Mouse (Mus musculus): ENCODE results near the gene Gm4924. TPM values are rescaled to one million over a fixed set of nuclear protein-coding genes. Genes with fewer than 3 reads are reported as not detected.

The Gm4924 gene
- 5.2 and 7.7 TPM in 2 replicates for polyA plus RNA-seq (2012; rRNA removed)

DNA sequence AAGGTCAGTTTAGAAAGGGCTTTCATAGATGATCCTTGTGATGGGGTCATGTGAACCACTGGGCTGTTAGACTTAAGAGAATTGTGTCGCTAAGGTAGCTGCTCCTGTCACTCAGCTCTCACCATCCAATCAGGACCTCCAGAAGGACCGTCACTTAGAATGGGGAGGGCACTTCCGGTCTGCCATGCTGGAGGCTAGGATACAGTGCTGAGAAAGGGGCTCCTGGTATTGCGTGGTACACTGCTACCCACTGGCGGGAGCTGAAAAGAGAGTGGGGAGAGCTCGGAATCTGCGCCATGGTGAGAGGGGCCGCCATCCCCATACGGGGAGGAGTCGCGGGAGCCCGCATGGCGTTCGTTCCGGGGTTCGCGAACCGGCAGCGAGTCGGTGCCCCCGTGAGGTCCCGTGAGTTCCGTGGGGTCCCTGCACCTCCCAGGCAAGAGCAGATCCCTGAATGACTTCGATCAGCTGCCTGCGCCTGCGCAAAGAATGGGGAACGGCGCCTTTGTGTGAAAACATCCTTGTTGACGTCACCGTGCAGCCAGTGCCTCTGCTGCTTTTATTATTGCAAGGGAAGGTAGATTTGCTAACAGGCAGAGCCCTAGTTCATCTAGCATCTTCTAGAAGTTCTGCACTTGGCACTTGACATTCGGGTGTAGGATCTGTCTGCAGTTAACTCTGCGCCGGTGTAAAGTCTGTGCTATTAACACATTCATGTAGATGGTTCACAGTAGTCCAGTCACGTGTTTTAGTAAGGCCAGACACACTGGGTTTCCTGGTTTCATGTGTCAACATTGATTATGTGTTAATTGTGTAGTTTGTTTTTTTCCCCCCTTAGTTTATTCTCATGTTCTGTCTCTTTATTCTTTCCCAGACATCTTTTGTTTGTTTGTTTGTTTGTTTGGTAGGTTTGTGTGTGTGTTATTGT, at the start of gene Gm4924:
TSS of gene Gm4924 (plus strand) at position 173 of the 928 bp plus-strand sequence.
- TF ChIP-seq POLR2A (IDR thresholded peaks at IDR 0.05; ENCODE audit: extremely low read depth, insufficient read depth, low read length) (peak; percentile 83), CTCF (IDR thresholded peaks at IDR 0.05; ENCODE audit: extremely low read depth, insufficient read depth, low read length) (no peak)
- Histone ChIP-seq H3K27ac (ENCODE audit: insufficient read depth, low read length) (peak within 1 kb of the TSS; percentile 94), H3K4me1 (ENCODE audit: control insufficient read depth, insufficient read depth, low read length) (no peaks in the 10 kb centered on the region)

GRCm38 (mm10) chr10:82316482-82316881, 37.6 kb upstream of the Gm4924 start, which contains the start of gene 4932415D10Rik:
Gene 4932415D10Rik, minus strand, starts transcription at chr10:82316582.
- H3K27ac ChIP-seq (ENCODE audit: insufficient read depth, low read length) = no peak within 1 kb of the TSS
- TF ChIP-seq CTCF (IDR thresholded peaks at IDR 0.05; ENCODE audit: extremely low read depth, insufficient read depth, low read length) (no peak), POLR2A (IDR thresholded peaks at IDR 0.05; ENCODE audit: extremely low read depth, insufficient read depth, low read length) (no peak)
- H3K4me1 ChIP-seq (ENCODE audit: control insufficient read depth, insufficient read depth, low read length) = no peaks in the 10 kb centered on the region
- no peak within 1 kb of the TSS for H3K4me3 ChIP-seq (ENCODE audit: insufficient read depth, low read length)

More for the DNA sequence above, at the start of gene Gm4924:
- H3K4me3 ChIP-seq (ENCODE audit: insufficient read depth, low read length) = peak within 1 kb of the TSS; percentile 63

DNA sequence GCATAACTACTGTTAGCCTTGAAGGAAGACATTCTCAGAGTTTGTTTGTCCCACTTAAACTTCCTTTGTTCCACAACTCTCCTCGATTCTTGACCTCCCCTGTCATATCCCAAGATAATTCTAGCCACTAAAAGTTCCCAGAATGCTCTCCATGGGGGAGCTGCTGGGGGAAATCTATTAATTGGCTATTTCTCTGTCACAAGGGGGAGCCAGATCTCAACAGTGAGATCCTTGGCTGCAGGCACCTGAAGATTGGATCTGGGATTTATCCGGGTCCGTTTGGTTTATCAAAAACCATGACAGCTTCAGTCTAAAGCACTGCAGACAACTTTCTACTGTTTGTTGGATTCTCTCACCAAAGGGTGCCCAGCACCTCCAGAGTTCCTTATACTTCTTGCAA, 33.9 kb upstream of the Gm4924 start:
- TF ChIP-seq POLR2A (IDR thresholded peaks at IDR 0.05; ENCODE audit: extremely low read depth, insufficient read depth, low read length) (no peak), CTCF (IDR thresholded peaks at IDR 0.05; ENCODE audit: extremely low read depth, insufficient read depth, low read length) (no peak)
- H3K27ac ChIP-seq (ENCODE audit: insufficient read depth, low read length) = no peak overlapping the region
- no peak overlapping the region for H3K4me3 ChIP-seq (ENCODE audit: insufficient read depth, low read length)
- no peaks in the 10 kb centered on the region for H3K4me1 ChIP-seq (ENCODE audit: control insufficient read depth, insufficient read depth, low read length)

GRCm38 (mm10) chr10:82329826-82330225, 24.2 kb upstream of the Gm4924 start:
- no peak overlapping the region for H3K27ac ChIP-seq (ENCODE audit: insufficient read depth, low read length)
- TF ChIP-seq CTCF (IDR thresholded peaks at IDR 0.05; ENCODE audit: extremely low read depth, insufficient read depth, low read length) (no peak), POLR2A (IDR thresholded peaks at IDR 0.05; ENCODE audit: extremely low read depth, insufficient read depth, low read length) (no peak)
- no peaks in the 10 kb centered on the region for H3K4me1 ChIP-seq (ENCODE audit: control insufficient read depth, insufficient read depth, low read length)

GRCm38 (mm10) chr10:82355401-82355800, 1.3 kb downstream of the Gm4924 start:
- no peak overlapping the region for H3K4me3 ChIP-seq (ENCODE audit: insufficient read depth, low read length)
- H3K27ac ChIP-seq (ENCODE audit: insufficient read depth, low read length) = no peak overlapping the region
- H3K4me1 ChIP-seq (ENCODE audit: control insufficient read depth, insufficient read depth, low read length) = no peaks in the 10 kb centered on the region
- no peak for TF ChIP-seq POLR2A (IDR thresholded peaks at IDR 0.05; ENCODE audit: extremely low read depth, insufficient read depth, low read length)
- no peak for TF ChIP-seq CTCF (IDR thresholded peaks at IDR 0.05; ENCODE audit: extremely low read depth, insufficient read depth, low read length)

More at GRCm38 (mm10) chr10:82329826-82330225, 24.2 kb upstream of the Gm4924 start:
- H3K4me3 ChIP-seq (ENCODE audit: insufficient read depth, low read length) = no peak overlapping the region

DNA sequence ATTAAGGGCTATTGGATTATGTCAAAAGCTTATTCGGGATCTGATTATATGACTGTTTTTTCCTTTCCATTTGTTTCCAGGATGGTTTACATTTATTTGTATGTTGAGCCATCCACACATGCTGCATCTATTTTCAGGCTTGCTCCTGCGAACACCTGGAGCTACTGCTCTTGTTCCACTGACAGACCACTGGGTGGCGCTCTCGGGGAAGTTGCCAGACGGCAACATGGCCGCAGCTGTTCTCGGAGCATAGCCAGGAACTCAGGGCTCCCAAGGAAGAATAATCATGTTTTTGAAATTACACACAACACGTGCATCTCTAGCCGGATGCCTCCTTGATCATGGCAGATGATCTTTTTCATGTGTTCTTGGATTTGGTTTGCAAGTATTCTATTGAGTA, 7.9 kb downstream of the Gm4924 start:
- Histone ChIP-seq H3K4me1 (ENCODE audit: control insufficient read depth, insufficient read depth, low read length) (no peaks in the 10 kb centered on the region), H3K27ac (ENCODE audit: insufficient read depth, low read length) (no peak overlapping the region), H3K4me3 (ENCODE audit: insufficient read depth, low read length) (no peak overlapping the region)
- TF ChIP-seq POLR2A (IDR thresholded peaks at IDR 0.05; ENCODE audit: extremely low read depth, insufficient read depth, low read length) = no peak
- TF ChIP-seq CTCF (IDR thresholded peaks at IDR 0.05; ENCODE audit: extremely low read depth, insufficient read depth, low read length) = no peak

GRCm38 (mm10) chr10:82382992-82383391, 28.9 kb downstream of the Gm4924 start:
- H3K27ac ChIP-seq (ENCODE audit: insufficient read depth, low read length) = no peak overlapping the region
- no peak for TF ChIP-seq POLR2A (IDR thresholded peaks at IDR 0.05; ENCODE audit: extremely low read depth, insufficient read depth, low read length)
- TF ChIP-seq CTCF (IDR thresholded peaks at IDR 0.05; ENCODE audit: extremely low read depth, insufficient read depth, low read length) = no peak
- no peak overlapping the region for H3K4me3 ChIP-seq (ENCODE audit: insufficient read depth, low read length)
- H3K4me1 ChIP-seq (ENCODE audit: control insufficient read depth, insufficient read depth, low read length) = no peaks in the 10 kb centered on the region

DNA sequence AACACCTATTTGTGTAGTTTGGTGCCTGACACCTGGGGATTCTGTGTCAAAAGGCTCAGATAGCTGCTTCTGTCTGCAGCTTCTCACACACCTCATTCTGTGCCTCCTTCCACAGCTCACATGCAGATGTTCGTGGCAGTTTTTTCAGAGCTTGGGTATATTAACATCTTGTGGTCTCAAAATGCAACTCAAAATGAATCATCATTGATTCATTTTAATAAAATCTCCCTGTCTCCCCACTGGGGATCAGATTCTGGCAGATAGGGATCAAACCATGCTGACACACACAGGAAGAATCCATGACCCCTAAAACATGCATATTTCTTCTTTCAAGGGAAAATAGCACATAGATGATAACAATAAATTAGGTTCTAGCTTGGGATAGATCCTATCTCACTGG, 55.5 kb downstream of the Gm4924 start:
- TF ChIP-seq POLR2A (IDR thresholded peaks at IDR 0.05; ENCODE audit: extremely low read depth, insufficient read depth, low read length) (no peak), CTCF (IDR thresholded peaks at IDR 0.05; ENCODE audit: extremely low read depth, insufficient read depth, low read length) (no peak)

DNA sequence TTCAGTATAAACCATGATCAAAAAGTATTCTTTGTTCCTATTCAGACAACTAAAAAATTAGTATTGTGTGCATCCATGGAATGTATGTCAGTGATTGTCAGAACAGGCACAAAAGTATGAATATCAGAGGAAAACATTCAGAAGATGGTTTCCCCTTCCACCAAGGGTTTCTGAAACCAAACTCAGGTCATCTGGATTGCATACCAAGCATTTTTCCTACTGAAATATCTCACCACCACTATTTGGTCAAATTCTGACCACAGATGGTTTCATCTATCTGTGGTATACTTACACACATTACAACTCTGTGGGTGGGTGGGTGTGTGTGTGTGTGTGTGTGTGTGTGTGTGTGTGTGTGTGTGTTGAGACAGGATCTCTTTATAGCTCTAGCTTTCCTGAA, 69.6 kb downstream of the Gm4924 start:
- TF ChIP-seq CTCF (IDR thresholded peaks at IDR 0.05; ENCODE audit: extremely low read depth, insufficient read depth, low read length) = no peak
- TF ChIP-seq POLR2A (IDR thresholded peaks at IDR 0.05; ENCODE audit: extremely low read depth, insufficient read depth, low read length) = no peak
- Histone ChIP-seq H3K4me1 (ENCODE audit: control insufficient read depth, insufficient read depth, low read length) (no peaks in the 10 kb centered on the region), H3K4me3 (ENCODE audit: insufficient read depth, low read length) (no peak overlapping the region), H3K27ac (ENCODE audit: insufficient read depth, low read length) (no peak overlapping the region)

More for the DNA sequence above, 55.5 kb downstream of the Gm4924 start:
- Histone ChIP-seq H3K4me3 (ENCODE audit: insufficient read depth, low read length) (no peak overlapping the region), H3K4me1 (ENCODE audit: control insufficient read depth, insufficient read depth, low read length) (no peaks in the 10 kb centered on the region), H3K27ac (ENCODE audit: insufficient read depth, low read length) (no peak overlapping the region)

Other genes starting within 250 kb of the Gm4924 start
- 3.2 and 3.4 TPM in 2 replicates for gene AU041133, start 226.2 kb upstream of the Gm4924 start, polyA plus RNA-seq (2012; rRNA removed)
- gene Zfp938, start 113.0 kb upstream of the Gm4924 start, polyA plus RNA-seq (2012; rRNA removed) = 22.5 and 23.1 TPM in 2 replicates
- gene 4932415D10Rik, start 37.7 kb upstream of the Gm4924 start, polyA plus RNA-seq (2012; rRNA removed) = 0.02 TPM in 1 of 2 replicates, not detected in the other
- not detected in 2 replicates for gene Gm1553, start 138.4 kb downstream of the Gm4924 start, polyA plus RNA-seq (2012; rRNA removed)